Mouse (Mus musculus) MEL (cell line): ENCODE measurements around the gene Npm1.

Source experiments
- E2F4 ChIP-seq: IDR thresholded peaks from 2 replicates; pipeline ENCODE4 v1.6.1; 2011; ENCODE audit warnings: low read depth, low read length, improper control_type of control experiment, borderline replicate concordance
- HCFC1 ChIP-seq: IDR thresholded peaks from 2 replicates; pipeline ENCODE4 v1.6.1; 2012; ENCODE audit warnings: low read depth, mild to moderate bottlenecking, inconsistent platforms, low read length, improper control_type of control experiment, moderate library complexity

DNA sequence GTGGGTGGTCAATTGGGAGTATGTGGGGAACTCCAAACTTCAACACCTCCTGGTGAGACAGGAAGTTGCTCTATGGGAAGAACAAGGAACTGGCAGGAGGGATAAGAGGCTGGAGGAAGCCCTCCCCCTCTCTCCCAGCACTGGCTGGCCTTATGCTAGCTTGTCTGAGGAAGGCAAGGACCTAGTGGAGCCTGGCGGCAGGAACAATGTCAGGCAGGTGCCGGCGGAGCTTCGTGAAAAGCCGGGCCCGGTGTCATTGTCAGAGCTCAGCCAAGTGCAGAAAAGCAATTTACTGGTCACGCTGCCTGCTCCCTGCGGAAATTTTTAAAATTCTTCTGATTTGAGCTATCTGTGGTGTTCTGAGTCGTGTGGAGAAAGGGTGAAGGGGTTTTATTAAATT, 19.1 kb downstream of the Npm1 start:
- TF ChIP-seq E2F4 (no peak), HCFC1 (no peak)
